Mouse (Mus musculus): ENCODE results near the gene Prtn3.

DNA sequence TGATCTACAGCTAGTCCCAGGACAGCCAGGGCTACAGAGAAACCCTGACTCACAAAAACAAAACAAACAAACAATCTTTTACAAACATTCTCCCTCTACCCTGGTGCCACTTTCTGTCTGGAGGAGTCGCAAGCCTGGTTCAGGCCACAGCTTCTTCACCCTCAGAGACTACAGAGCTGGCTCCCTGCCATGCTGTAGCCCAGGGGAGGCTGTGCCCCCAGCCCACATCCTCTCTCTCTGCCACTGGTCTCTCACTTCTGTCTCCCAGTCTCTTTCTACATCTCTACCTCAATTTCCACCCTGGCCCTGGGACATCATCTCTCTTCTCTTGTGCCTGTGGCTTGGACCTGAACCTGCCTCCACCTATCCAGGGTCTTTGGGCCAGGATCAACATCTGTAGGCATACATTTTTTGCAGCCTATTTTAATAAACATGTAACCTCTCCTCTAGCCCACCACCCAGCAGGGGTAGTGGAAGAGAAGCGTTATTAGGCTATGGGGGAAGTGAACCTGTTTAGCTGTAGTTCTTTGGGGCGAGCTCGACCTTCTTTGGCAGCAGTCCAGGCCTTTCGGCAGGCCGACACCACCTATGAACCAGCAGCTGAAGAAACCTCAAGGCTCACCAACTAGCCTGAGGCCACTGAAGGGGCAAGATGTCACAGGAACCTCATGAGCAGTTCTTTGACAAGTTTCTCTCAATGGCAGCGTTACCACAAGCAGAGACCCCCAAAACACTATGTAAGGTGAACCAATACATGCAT, 42.1 kb upstream of the Prtn3 start:
- TF ChIP-seq TCF3 (IDR thresholded peaks at IDR 0.05; ENCODE audit: insufficient read length, low read depth) (no peak), POLR2A (IDR thresholded peaks at IDR 0.05; ENCODE audit: insufficient read length, low read depth) (no peak), MAX (IDR thresholded peaks at IDR 0.05; ENCODE audit: low read depth) (no peak), CEBPB (IDR thresholded peaks at IDR 0.05; ENCODE audit: insufficient read depth, poor library complexity, severe bottlenecking) (no peak), TCF12 (IDR thresholded peaks at IDR 0.05; ENCODE audit: insufficient read depth, poor library complexity, severe bottlenecking) (no peak), E2F4 (IDR thresholded peaks at IDR 0.05; ENCODE audit: insufficient read depth) (no peak)

Data from myocyte (in vitro differentiated cells).